Mouse (Mus musculus) heart, adult 2 months (tissue): Measurements from ENCODE around the gene Tcf7l2.

Experiments
- CTCF ChIP-seq: fragments of 200-600 bp; IDR thresholded peaks from 2 replicates; pipeline ENCODE4 v1.8.1; 2022; ENCODE audit warnings: antibody characterized with exemption, mild to moderate bottlenecking, moderate library complexity
- EP300 ChIP-seq: fragments of 200-500 bp; IDR thresholded peaks from 2 replicates; pipeline ENCODE4 v1.6.1; 2011; ENCODE audit warnings: low read depth, low read length, control low read depth; ENCODE audit not compliant: insufficient read depth
- POLR2A ChIP-seq: fragments of 200-500 bp; IDR thresholded peaks from 2 replicates; pipeline ENCODE4 v1.6.1; 2011; ENCODE audit warnings: mild to moderate bottlenecking, low read depth, low read length, control low read depth; ENCODE audit not compliant: insufficient read depth

GRCm38 (mm10) chr19:55781087-55781486 is 39.5 kb downstream of the Tcf7l2 start:
- TF ChIP-seq POLR2A (no peak), EP300 (no peak), CTCF (no peak)
